ENCODE assay signal across 18 mouse cellular contexts in genomic region chr4:127365834-127366233, GRCm38 (mm10). TPM values are rescaled to one million over a fixed set of nuclear protein-coding genes. Genes with fewer than 3 reads are reported as not detected.
DNase-seq lines count a peak whose midpoint lies in the region; ATAC-seq and TF ChIP-seq lines count a peak whose summit lies in the region.
"Had no signal": no experiment of that assay in that cellular context is flagged by ENCODE, and none has a peak within 500 bp of the region (broad histone marks: within the 10 kb centered on the region; RNA-seq: fewer than 3 reads in every experiment).

No protein-coding gene starts in this region.

- no peak overlapping the region for H3K4me2 ChIP-seq in midbrain, postnatal 0 days (ENCODE audit: low read depth, low read length, poor library complexity, severe bottlenecking)
- no peak overlapping the region for H3K4me2 ChIP-seq in embryonic facial prominence, embryonic 15.5 days (replicated peaks)
- H3K4me2 ChIP-seq in midbrain, embryonic 13.5 days (replicated peaks) = no peak overlapping the region

- H3K36me3 ChIP-seq in midbrain, embryonic 10.5 days = no peaks in the 10 kb centered on the region
- no peaks in the 10 kb centered on the region for H3K36me3 ChIP-seq in midbrain, postnatal 0 days (ENCODE audit: insufficient read depth, low read length)
- H3K36me3 ChIP-seq in embryonic facial prominence, embryonic 15.5 days = no peaks in the 10 kb centered on the region
- H3K36me3 ChIP-seq in midbrain, embryonic 13.5 days = no peaks in the 10 kb centered on the region
- H3K36me3 ChIP-seq: forebrain, embryonic 10.5 days had no signal

- no peak for ATAC-seq in midbrain, postnatal 0 days (ENCODE audit: low FRiP score)
- ATAC-seq in embryonic facial prominence, embryonic 15.5 days (ENCODE audit: insufficient number of reproducible peaks, low FRiP score, low TSS enrichment, low read depth) = peak; percentile 71
- ATAC-seq in midbrain, embryonic 13.5 days = peak; percentile 51; the same call in 1 of the 2 replicates
- ATAC-seq: liver, postnatal 0 days had no signal

- no peak for TF ChIP-seq CTCF in midbrain, postnatal 0 days (IDR thresholded peaks at IDR 0.05)

- H3K9me3 ChIP-seq in midbrain, embryonic 10.5 days (replicated peaks) = no peaks in the 10 kb centered on the region
- no peaks in the 10 kb centered on the region for H3K9me3 ChIP-seq in midbrain, postnatal 0 days (ENCODE audit: low read length)
- no peaks in the 10 kb centered on the region for H3K9me3 ChIP-seq in embryonic facial prominence, embryonic 15.5 days (replicated peaks)
- H3K9me3 ChIP-seq in midbrain, embryonic 13.5 days = no peaks in the 10 kb centered on the region
- H3K9me3 ChIP-seq: forebrain, embryonic 10.5 days had no signal

- 24% methylated on average over 4 of the region's 4 CpGs for WGBS in midbrain, embryonic 10.5 days
- 16% methylated on average over 4 of the region's 4 CpGs for WGBS in midbrain, postnatal 0 days
- 21% methylated on average over 4 of the region's 4 CpGs for WGBS in embryonic facial prominence, embryonic 15.5 days
- 18% methylated on average over 4 of the region's 4 CpGs for WGBS in midbrain, embryonic 13.5 days

- H3K27me3 ChIP-seq in midbrain, embryonic 10.5 days (ENCODE audit: low read depth, poor library complexity, severe bottlenecking) = peaks cover 8% of the 10 kb centered on the region; the same call in 1 of the 2 replicates
- no peaks in the 10 kb centered on the region for H3K27me3 ChIP-seq in midbrain, postnatal 0 days (ENCODE audit: insufficient read depth, low read length)
- H3K27me3 ChIP-seq in embryonic facial prominence, embryonic 15.5 days = peaks cover 8% of the 10 kb centered on the region; the same call in 1 of the 2 replicates
- no peaks in the 10 kb centered on the region for H3K27me3 ChIP-seq in midbrain, embryonic 13.5 days

- no peak overlapping the region for H3K9ac ChIP-seq in midbrain, postnatal 0 days (replicated peaks; ENCODE audit: low read length, poor library complexity, severe bottlenecking)
- H3K9ac ChIP-seq in embryonic facial prominence, embryonic 15.5 days = no peak overlapping the region
- H3K9ac ChIP-seq in midbrain, embryonic 13.5 days (replicated peaks) = no peak overlapping the region; the same call in 1 of the 2 replicates
- H3K9ac ChIP-seq: liver, postnatal 0 days had no signal

- H3K27ac ChIP-seq in midbrain, embryonic 10.5 days (replicated peaks) = 0 out of 2 replicates have a peak overlapping the region, but pooled peaks have one; percentile 20
- H3K27ac ChIP-seq in midbrain, postnatal 0 days (ENCODE audit: low read depth, low read length) = no peak overlapping the region
- no peak overlapping the region for H3K27ac ChIP-seq in embryonic facial prominence, embryonic 15.5 days (replicated peaks)
- peak overlapping the region; percentile 35 for H3K27ac ChIP-seq in midbrain, embryonic 13.5 days

- no peak overlapping the region for H3K4me3 ChIP-seq in midbrain, embryonic 10.5 days
- no peak overlapping the region for H3K4me3 ChIP-seq in midbrain, postnatal 0 days (ENCODE audit: low read depth, low read length)
- H3K4me3 ChIP-seq in embryonic facial prominence, embryonic 15.5 days (replicated peaks) = no peak overlapping the region
- no peak overlapping the region for H3K4me3 ChIP-seq in midbrain, embryonic 13.5 days (replicated peaks)
- H3K4me3 ChIP-seq: forebrain, embryonic 10.5 days had no signal

- H3K4me1 ChIP-seq in midbrain, embryonic 10.5 days = peaks cover 28% of the 10 kb centered on the region
- peaks cover 4% of the 10 kb centered on the region; the same call in 1 of the 2 replicates for H3K4me1 ChIP-seq in midbrain, postnatal 0 days (ENCODE audit: insufficient read depth, low read length)
- H3K4me1 ChIP-seq in embryonic facial prominence, embryonic 15.5 days = 0 out of 2 replicates have a peak, but pooled peaks cover 7% of the 10 kb centered on the region
- peaks cover 25% of the 10 kb centered on the region for H3K4me1 ChIP-seq in midbrain, embryonic 13.5 days (replicated peaks)

- no peak for DNase-seq in midbrain, embryonic 10.5 days (ENCODE audit: low spot score)
- DNase-seq in midbrain, postnatal 0 days (ENCODE audit: low spot score) = no peak
- no peak for DNase-seq in cerebellum, adult 9-11 months
- no peak for DNase-seq in thymus, postnatal 36 days
- no peak for DNase-seq in cerebellum, postnatal 25 days
- DNase-seq: adrenal gland, postnatal 25 days; cerebellum, postnatal 10 days; gastrocnemius, postnatal 10 days; kidney, adult 11 months; kidney, postnatal 4 days; layer of hippocampus, postnatal 36 days; liver, postnatal 0 days had no signal

RNA-seq across cellular contexts. Expression of gene Gjb5, which starts 7.9 kb away (rescaled TPM):
- polyA plus RNA-seq in midbrain, embryonic 10.5 days (2016; fragmentation: Nextera tagmentation; extraction: Ambion mirVana) = 0.27 and 0.98 TPM in 2 replicates
- 0.33 and 0.49 TPM in 2 replicates for total RNA-seq in midbrain, postnatal 0 days (2014; rRNA removed)
- polyA plus RNA-seq in midbrain, postnatal 0 days (2015; fragmentation: Nextera tagmentation; extraction: Ambion mirVana) = 0.18 and 0.35 TPM in 2 replicates
- 2.3 and 3.4 TPM in 2 replicates for polyA plus RNA-seq in embryonic facial prominence, embryonic 15.5 days (2015; fragmentation: Nextera tagmentation; extraction: Ambion mirVana)
- polyA plus RNA-seq in midbrain, embryonic 13.5 days (2015; fragmentation: Nextera tagmentation; extraction: Ambion mirVana) = 0.09 TPM in 1 of 2 replicates, not detected in the other
- total RNA-seq: adrenal gland, postnatal 25 days; layer of hippocampus, postnatal 36 days; monocyte, adult 5-6 weeks had no signal

RNA-seq across cellular contexts. Expression of gene Gjb4, which starts 12.0 kb away (rescaled TPM):
- 0.10 TPM in 1 of 2 replicates, not detected in the other for polyA plus RNA-seq in midbrain, embryonic 10.5 days (2016; fragmentation: Nextera tagmentation; extraction: Ambion mirVana)
- total RNA-seq in midbrain, postnatal 0 days (2014; rRNA removed) = not detected in 2 replicates
- not detected in 2 replicates for polyA plus RNA-seq in midbrain, postnatal 0 days (2015; fragmentation: Nextera tagmentation; extraction: Ambion mirVana)
- polyA plus RNA-seq in embryonic facial prominence, embryonic 15.5 days (2015; fragmentation: Nextera tagmentation; extraction: Ambion mirVana) = 4.4 and 5.3 TPM in 2 replicates
- 0.11 TPM in 1 of 2 replicates, not detected in the other for polyA plus RNA-seq in midbrain, embryonic 13.5 days (2015; fragmentation: Nextera tagmentation; extraction: Ambion mirVana)
- total RNA-seq: adrenal gland, postnatal 25 days; gastrocnemius, postnatal 10 days; heart, adult 8-10 months; heart, postnatal 25 days; monocyte, adult 5-6 weeks had no signal
- polyA plus RNA-seq: forebrain, embryonic 10.5 days; liver, postnatal 0 days had no signal

RNA-seq across cellular contexts. Expression of gene Gjb3, which starts 35.2 kb away (rescaled TPM):
- 1.4 and 3.1 TPM in 2 replicates for polyA plus RNA-seq in midbrain, embryonic 10.5 days (2016; fragmentation: Nextera tagmentation; extraction: Ambion mirVana)
- 1.0 and 1.8 TPM in 2 replicates for total RNA-seq in midbrain, postnatal 0 days (2014; rRNA removed)
- 0.83 and 0.85 TPM in 2 replicates for polyA plus RNA-seq in midbrain, postnatal 0 days (2015; fragmentation: Nextera tagmentation; extraction: Ambion mirVana)
- 14.3 and 16.0 TPM in 2 replicates for polyA plus RNA-seq in embryonic facial prominence, embryonic 15.5 days (2015; fragmentation: Nextera tagmentation; extraction: Ambion mirVana)
- 0.22 and 0.32 TPM in 2 replicates for polyA plus RNA-seq in midbrain, embryonic 13.5 days (2015; fragmentation: Nextera tagmentation; extraction: Ambion mirVana)
- total RNA-seq: adrenal gland, postnatal 25 days; gastrocnemius, postnatal 10 days; monocyte, adult 5-6 weeks had no signal

RNA-seq across cellular contexts. Expression of gene Gja4, which starts 52.0 kb away (rescaled TPM):
- polyA plus RNA-seq in midbrain, embryonic 10.5 days (2016; fragmentation: Nextera tagmentation; extraction: Ambion mirVana) = 17.1 and 20.6 TPM in 2 replicates
- 24.8 and 25.8 TPM in 2 replicates for total RNA-seq in midbrain, postnatal 0 days (2014; rRNA removed)
- polyA plus RNA-seq in midbrain, postnatal 0 days (2015; fragmentation: Nextera tagmentation; extraction: Ambion mirVana) = 21.9 and 26.5 TPM in 2 replicates
- polyA plus RNA-seq in embryonic facial prominence, embryonic 15.5 days (2015; fragmentation: Nextera tagmentation; extraction: Ambion mirVana) = 17.7 and 17.8 TPM in 2 replicates
- polyA plus RNA-seq in midbrain, embryonic 13.5 days (2015; fragmentation: Nextera tagmentation; extraction: Ambion mirVana) = 17.8 and 17.9 TPM in 2 replicates
- total RNA-seq: monocyte, adult 5-6 weeks had no signal

Comparison
In these comparisons a context has a peak if more than half of its experiments do, and no peak if none do; other contexts are left out.
1. H3K27ac ChIP-seq: peak in midbrain, embryonic 10.5 days (single experiment) and midbrain, embryonic 13.5 days (single experiment); none in midbrain, postnatal 0 days (single experiment) and embryonic facial prominence, embryonic 15.5 days (single experiment).